Mouse (Mus musculus): ENCODE measurements around the gene Fgd2.

- TF ChIP-seq GATA1 (IDR thresholded peaks at IDR 0.05; ENCODE audit: borderline replicate concordance, low read length), result no peak
- no peak for TF ChIP-seq FLI1 (IDR thresholded peaks at IDR 0.05; ENCODE audit: low read length)
Observed at GRCm38 (mm10) chr17:29416757-29417156, 56.0 kb downstream of the Fgd2 start.
